Mouse (Mus musculus): ENCODE measurements around the gene Pecr. TPM values are rescaled to one million over a fixed set of nuclear protein-coding genes. Genes with fewer than 3 reads are reported as not detected.

The Pecr gene
- polyA plus RNA-seq, 1 experiment, result 12.0 TPM

DNA sequence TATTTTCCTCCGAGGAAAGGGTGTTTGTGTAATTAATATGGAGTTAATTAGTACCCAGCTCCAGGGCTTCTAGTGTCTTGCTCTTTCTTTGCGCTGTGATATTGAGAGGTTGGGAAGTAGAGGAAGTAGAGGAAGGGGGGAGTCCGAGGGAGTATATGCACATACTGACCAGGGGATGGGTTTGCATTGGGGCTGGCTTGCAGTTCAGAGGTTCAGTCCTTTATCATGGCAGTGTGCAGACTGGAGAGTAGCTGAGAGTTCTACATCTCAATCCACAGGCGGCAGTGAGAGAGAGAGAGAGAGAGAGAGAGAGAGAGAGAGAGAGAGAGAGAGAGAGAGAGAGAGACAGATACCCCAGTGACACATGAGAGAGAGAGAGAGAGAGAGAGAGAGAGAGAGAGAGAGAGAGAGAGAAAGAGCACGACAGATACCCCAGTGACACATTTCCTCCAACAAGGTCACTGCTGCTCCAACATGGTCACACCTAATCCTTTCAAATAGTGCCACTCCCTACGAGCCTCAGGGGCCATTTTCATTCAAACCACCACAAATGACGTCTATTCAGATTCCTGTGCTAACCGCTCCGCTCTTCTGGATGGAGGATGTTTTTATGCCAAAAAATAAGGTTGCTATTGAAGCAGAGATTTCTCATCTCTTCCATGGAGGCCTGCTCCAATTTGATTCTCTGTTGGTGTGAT, 28.7 kb upstream of the Pecr start:
- H3K4me3 ChIP-seq (replicated peaks; ENCODE audit: control insufficient read depth, low read depth, low read length), result no peak overlapping the region
- WGBS, result 86% methylated on average over 9 of the region's 9 CpGs
- TF ChIP-seq CTCF (IDR thresholded peaks at IDR 0.05; ENCODE audit: control insufficient read depth, insufficient read depth, low read length) (no peak), POLR2A (IDR thresholded peaks at IDR 0.05; ENCODE audit: borderline replicate concordance, control insufficient read depth, low read depth, low read length) (no peak)
- no peak overlapping the region for H3K27ac ChIP-seq (ENCODE audit: control insufficient read depth, insufficient read depth, low read depth, low read length, poor library complexity)
- H3K4me1 ChIP-seq (ENCODE audit: control insufficient read depth, insufficient read depth, low read length), result no peaks in the 10 kb centered on the region; the same call in 1 of the 2 replicates

GRCm38 (mm10) chr1:72309744-72310424, 25.8 kb upstream of the Pecr start:
- WGBS, result 83% methylated on average over 6 of the region's 6 CpGs
- Histone ChIP-seq H3K4me3 (replicated peaks; ENCODE audit: control insufficient read depth, low read depth, low read length) (no peak overlapping the region), H3K4me1 (ENCODE audit: control insufficient read depth, insufficient read depth, low read length) (no peaks in the 10 kb centered on the region), H3K27ac (ENCODE audit: control insufficient read depth, insufficient read depth, low read depth, low read length, poor library complexity) (no peak overlapping the region)
- TF ChIP-seq POLR2A (IDR thresholded peaks at IDR 0.05; ENCODE audit: borderline replicate concordance, control insufficient read depth, low read depth, low read length), result no peak
- TF ChIP-seq CTCF (IDR thresholded peaks at IDR 0.05; ENCODE audit: control insufficient read depth, insufficient read depth, low read length), result no peak

DNA sequence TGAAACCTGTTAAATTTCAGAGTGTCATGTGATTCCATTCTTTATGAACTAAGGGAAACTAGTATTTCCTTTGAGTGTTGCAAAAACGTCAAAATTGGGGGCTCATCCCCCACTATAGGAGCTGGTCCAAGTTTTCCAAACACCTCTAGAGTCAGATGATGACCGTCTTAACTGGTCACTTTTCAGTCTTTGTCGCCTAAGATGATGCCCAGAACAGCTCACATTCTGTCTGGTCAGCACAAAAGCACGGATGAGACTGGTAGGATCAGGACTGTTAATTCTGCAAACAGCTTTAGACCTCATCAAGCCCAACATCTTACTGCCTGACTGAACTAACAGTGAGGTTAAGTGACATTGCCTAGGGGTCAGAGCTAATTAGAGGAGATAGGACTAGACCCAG, 24.8 kb upstream of the Pecr start:
- Histone ChIP-seq H3K27ac (ENCODE audit: control insufficient read depth, insufficient read depth, low read depth, low read length, poor library complexity) (no peak overlapping the region), H3K4me3 (replicated peaks; ENCODE audit: control insufficient read depth, low read depth, low read length) (no peak overlapping the region), H3K4me1 (ENCODE audit: control insufficient read depth, insufficient read depth, low read length) (no peaks in the 10 kb centered on the region)
- TF ChIP-seq CTCF (IDR thresholded peaks at IDR 0.05; ENCODE audit: control insufficient read depth, insufficient read depth, low read length), result no peak
- no peak for TF ChIP-seq POLR2A (IDR thresholded peaks at IDR 0.05; ENCODE audit: borderline replicate concordance, control insufficient read depth, low read depth, low read length)
- 69% methylated on average over 4 of the region's 4 CpGs for WGBS

- 2% methylated on average over 21 of the region's 21 CpGs for WGBS
- TF ChIP-seq CTCF (IDR thresholded peaks at IDR 0.05; ENCODE audit: control insufficient read depth, insufficient read depth, low read length) (no peak), POLR2A (IDR thresholded peaks at IDR 0.05; ENCODE audit: borderline replicate concordance, control insufficient read depth, low read depth, low read length) (peak; percentile 24; the same call in 1 of the 2 replicates)
- Histone ChIP-seq H3K4me1 (ENCODE audit: control insufficient read depth, insufficient read depth, low read length) (no peaks in the 10 kb centered on the region), H3K4me3 (replicated peaks; ENCODE audit: control insufficient read depth, low read depth, low read length) (peak within 1 kb of the TSS; percentile 92), H3K27ac (ENCODE audit: control insufficient read depth, insufficient read depth, low read depth, low read length, poor library complexity) (no peak within 1 kb of the TSS)
Measured at GRCm38 (mm10) chr1:72307317-72307798, 23.2 kb upstream of the Pecr start, which contains the start of gene Xrcc5. TSS of gene Xrcc5 (plus strand) at chr1:72307421.

DNA sequence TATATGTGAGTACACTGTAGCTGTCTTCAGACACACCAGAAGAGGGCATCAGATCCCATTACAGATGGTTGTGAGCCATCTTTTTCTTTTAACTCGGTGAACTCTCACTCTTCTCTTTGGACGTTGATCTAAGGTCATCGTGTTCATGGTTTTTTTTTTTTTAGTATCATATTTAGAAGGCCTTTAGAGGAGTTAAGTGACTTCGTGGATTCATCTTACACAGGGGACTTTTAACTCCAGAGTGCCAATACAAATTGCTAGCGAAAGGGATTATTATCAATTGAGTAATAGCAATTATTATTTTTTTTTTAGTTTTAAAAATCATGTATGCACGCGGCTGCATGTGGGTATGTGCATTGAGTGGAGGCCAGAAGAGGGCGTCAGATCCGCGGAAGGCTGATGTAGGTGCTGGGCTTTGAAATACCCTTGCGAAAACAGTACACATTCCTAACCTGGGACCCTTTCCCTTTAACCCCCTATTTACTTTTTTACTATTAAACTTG, 22.6 kb upstream of the Pecr start:
- WGBS, result 2% methylated on average over 11 of the region's 11 CpGs
- H3K4me3 ChIP-seq (replicated peaks; ENCODE audit: control insufficient read depth, low read depth, low read length), result peak overlapping the region; percentile 92

DNA sequence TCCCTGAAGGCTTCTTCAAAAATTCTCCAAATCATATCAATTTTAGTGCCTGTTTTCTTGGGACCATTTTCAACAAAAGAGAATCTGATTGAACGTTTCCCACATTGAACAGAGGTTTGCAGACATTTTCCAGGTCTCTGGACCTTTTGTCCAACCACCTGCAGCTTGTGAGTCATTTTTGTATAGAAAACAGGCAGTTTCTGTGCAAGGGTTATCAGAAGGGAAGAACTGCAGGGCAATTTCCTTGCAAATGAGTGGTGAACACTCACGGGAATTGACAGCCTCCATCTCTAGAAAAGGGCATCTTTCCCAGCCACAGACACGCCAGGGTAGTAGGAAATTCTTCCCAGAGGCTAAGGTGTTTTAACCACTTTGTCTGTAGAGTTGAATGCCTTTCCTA, 22.1 kb upstream of the Pecr start:
- 58% methylated on average over 3 of the region's 3 CpGs for WGBS
- Histone ChIP-seq H3K4me1 (ENCODE audit: control insufficient read depth, insufficient read depth, low read length) (no peaks in the 10 kb centered on the region), H3K27ac (ENCODE audit: control insufficient read depth, insufficient read depth, low read depth, low read length, poor library complexity) (no peak overlapping the region), H3K4me3 (replicated peaks; ENCODE audit: control insufficient read depth, low read depth, low read length) (no peak overlapping the region)
- TF ChIP-seq POLR2A (IDR thresholded peaks at IDR 0.05; ENCODE audit: borderline replicate concordance, control insufficient read depth, low read depth, low read length) (no peak), CTCF (IDR thresholded peaks at IDR 0.05; ENCODE audit: control insufficient read depth, insufficient read depth, low read length) (no peak)

More for the DNA sequence above, 22.6 kb upstream of the Pecr start:
- TF ChIP-seq CTCF (IDR thresholded peaks at IDR 0.05; ENCODE audit: control insufficient read depth, insufficient read depth, low read length), result peak; percentile 57
- TF ChIP-seq POLR2A (IDR thresholded peaks at IDR 0.05; ENCODE audit: borderline replicate concordance, control insufficient read depth, low read depth, low read length), result no peak
- H3K4me1 ChIP-seq (ENCODE audit: control insufficient read depth, insufficient read depth, low read length), result no peaks in the 10 kb centered on the region
- no peak overlapping the region for H3K27ac ChIP-seq (ENCODE audit: control insufficient read depth, insufficient read depth, low read depth, low read length, poor library complexity)

DNA sequence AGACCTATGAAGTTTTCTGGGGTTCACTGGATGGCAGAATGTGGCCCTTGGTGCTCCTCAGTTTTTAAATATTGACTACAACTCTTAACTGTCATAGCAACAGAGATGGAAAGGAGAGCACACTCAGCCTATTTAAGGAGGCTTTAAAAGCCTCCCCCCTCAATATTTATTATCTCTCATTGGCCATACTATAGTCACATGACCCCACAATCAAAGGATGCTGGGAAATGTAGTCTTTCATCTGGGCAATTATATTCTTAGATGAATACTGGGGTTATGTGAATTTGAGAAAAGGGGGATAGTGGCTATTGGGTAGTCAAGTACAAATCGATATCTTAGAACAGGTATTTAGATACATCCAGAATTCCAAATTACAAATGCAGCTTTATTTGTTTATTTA, 17.7 kb upstream of the Pecr start:
- no peaks in the 10 kb centered on the region for H3K4me1 ChIP-seq (ENCODE audit: control insufficient read depth, insufficient read depth, low read length)
- TF ChIP-seq CTCF (IDR thresholded peaks at IDR 0.05; ENCODE audit: control insufficient read depth, insufficient read depth, low read length) (no peak), POLR2A (IDR thresholded peaks at IDR 0.05; ENCODE audit: borderline replicate concordance, control insufficient read depth, low read depth, low read length) (no peak)
- no peak overlapping the region for H3K4me3 ChIP-seq (replicated peaks; ENCODE audit: control insufficient read depth, low read depth, low read length)
- WGBS, result 79% methylated on average over 1 of the region's 1 CpGs
- no peak overlapping the region for H3K27ac ChIP-seq (ENCODE audit: control insufficient read depth, insufficient read depth, low read depth, low read length, poor library complexity)

DNA sequence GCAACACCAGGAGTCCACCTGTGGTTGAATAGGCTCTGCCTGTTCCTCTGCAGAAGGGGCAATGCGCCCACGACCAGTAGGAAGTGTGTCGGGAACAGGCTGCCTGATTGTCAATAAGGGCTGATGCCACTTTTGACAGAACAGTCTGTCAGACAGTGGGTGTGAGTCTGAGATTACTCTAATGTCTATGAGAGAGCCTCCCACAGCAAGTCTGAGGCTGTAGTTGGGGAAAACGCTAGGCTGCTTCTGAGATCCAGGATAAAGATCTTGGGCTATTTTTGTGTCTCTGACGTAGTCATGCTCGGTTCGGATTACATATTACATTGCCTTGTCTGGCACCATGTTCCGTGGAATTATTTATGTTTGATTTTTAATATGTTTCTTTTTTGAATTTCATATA, 11.6 kb upstream of the Pecr start:
- WGBS, result 76% methylated on average over 8 of the region's 8 CpGs
- no peak for TF ChIP-seq CTCF (IDR thresholded peaks at IDR 0.05; ENCODE audit: control insufficient read depth, insufficient read depth, low read length)
- no peaks in the 10 kb centered on the region for H3K4me1 ChIP-seq (ENCODE audit: control insufficient read depth, insufficient read depth, low read length)
- H3K4me3 ChIP-seq (replicated peaks; ENCODE audit: control insufficient read depth, low read depth, low read length), result no peak overlapping the region
- H3K27ac ChIP-seq (ENCODE audit: control insufficient read depth, insufficient read depth, low read depth, low read length, poor library complexity), result no peak overlapping the region
